Mouse (Mus musculus) natural killer cell, adult 2 months (primary cell): ENCODE data around the gene Hivep1.

Experiments used
- DNase-seq, 2 experiments: peaks; one replicate each; pipeline ENCODE4 v3.0.0; 2022; ENCODE audit warnings: low spot score in 2 of 2

Hivep1 gene

GRCm38 (mm10) chr13:42051961-42052695, at the start of gene Hivep1:
Gene Hivep1, plus strand, starts transcription at chr13:42052021.
- DNase-seq: no peak

- DNase-seq: no peak
Measured at GRCm38 (mm10) chr13:42015484-42016045, 36.3 kb upstream of the Hivep1 start.

GRCm38 (mm10) chr13:42016218-42016617, 35.6 kb upstream of the Hivep1 start:
- DNase-seq: no peak

GRCm38 (mm10) chr13:42018356-42018755, 33.5 kb upstream of the Hivep1 start:
- DNase-seq: no peak

GRCm38 (mm10) chr13:42041203-42041602, 10.6 kb upstream of the Hivep1 start:
- no peak for DNase-seq

- no peak for DNase-seq
Measured at GRCm38 (mm10) chr13:42043431-42043830, 8.4 kb upstream of the Hivep1 start.

GRCm38 (mm10) chr13:42048991-42049773, 2.6 kb upstream of the Hivep1 start:
- DNase-seq: peak; percentile 65 to 66

- DNase-seq: no peak
Measured at GRCm38 (mm10) chr13:42049774-42050125, 2.1 kb upstream of the Hivep1 start.

GRCm38 (mm10) chr13:42050160-42050559, 1.7 kb upstream of the Hivep1 start:
- DNase-seq: no peak

- DNase-seq: no peak
Measured at GRCm38 (mm10) chr13:42050880-42051201, 980 bp upstream of the Hivep1 start.

- peak; percentile 99 for DNase-seq
Measured at GRCm38 (mm10) chr13:42051202-42051906, 467 bp upstream of the Hivep1 start.

GRCm38 (mm10) chr13:42052696-42053541, 1.1 kb downstream of the Hivep1 start:
- peak; percentile 86 to 90 for DNase-seq

GRCm38 (mm10) chr13:42053656-42054055, 1.8 kb downstream of the Hivep1 start:
- no peak for DNase-seq

- no peak for DNase-seq
Measured at GRCm38 (mm10) chr13:42054138-42054537, 2.3 kb downstream of the Hivep1 start.

GRCm38 (mm10) chr13:42056712-42057332, 5.0 kb downstream of the Hivep1 start:
- DNase-seq: no peak

GRCm38 (mm10) chr13:42060846-42061630, 9.2 kb downstream of the Hivep1 start:
- peak in 1 of 2 experiments; percentile 47 for DNase-seq

- no peak for DNase-seq
Measured at GRCm38 (mm10) chr13:42064257-42064656, 12.4 kb downstream of the Hivep1 start.

GRCm38 (mm10) chr13:42070236-42070635, 18.4 kb downstream of the Hivep1 start:
- DNase-seq: no peak

- no peak for DNase-seq
Measured at GRCm38 (mm10) chr13:42071011-42071410, 19.2 kb downstream of the Hivep1 start.

- DNase-seq: no peak
Measured at GRCm38 (mm10) chr13:42073285-42073684, 21.5 kb downstream of the Hivep1 start.
